Mouse (Mus musculus) kidney, postnatal 10 days (tissue): ENCODE data around the gene Map2k3.

ENCODE experiments used
- DNase-seq: peaks from one replicate; pipeline ENCODE4 v3.0.0; 2021; ENCODE audit warnings: mixed read lengths

Gene Map2k3

GRCm38 (mm10) chr11:60930724-60931281, 1.0 kb upstream of the Map2k3 start:
- no peak for DNase-seq

GRCm38 (mm10) chr11:60931282-60931868, 458 bp upstream of the Map2k3 start:
- DNase-seq, result no peak

- DNase-seq, result peak; percentile 26
These were observed 729 bp downstream of the Map2k3 start for GRCm38 (mm10) chr11:60932503-60933020.

- peak; percentile 52 for DNase-seq
These were observed 1.5 kb downstream of the Map2k3 start for GRCm38 (mm10) chr11:60933178-60933930.

GRCm38 (mm10) chr11:60934795-60935194, 3.0 kb downstream of the Map2k3 start:
- DNase-seq, result no peak

- peak; percentile 75 for DNase-seq
These were observed 3.6 kb downstream of the Map2k3 start for GRCm38 (mm10) chr11:60935326-60935974.

GRCm38 (mm10) chr11:60935975-60936373, 4.1 kb downstream of the Map2k3 start:
- DNase-seq, result no peak

- DNase-seq, result no peak
These were observed 5.8 kb downstream of the Map2k3 start for GRCm38 (mm10) chr11:60937611-60938010.

GRCm38 (mm10) chr11:60939487-60939886, 7.7 kb downstream of the Map2k3 start:
- DNase-seq, result no peak

- peak; percentile 35 for DNase-seq
These were observed 8.7 kb downstream of the Map2k3 start for GRCm38 (mm10) chr11:60940501-60940900.

GRCm38 (mm10) chr11:60941370-60941769, 9.5 kb downstream of the Map2k3 start:
- DNase-seq, result peak; percentile 70

- DNase-seq, result no peak
These were observed 10.6 kb downstream of the Map2k3 start for GRCm38 (mm10) chr11:60942263-60943015.

GRCm38 (mm10) chr11:60945003-60945402, 13.2 kb downstream of the Map2k3 start:
- no peak for DNase-seq

- DNase-seq, result no peak
These were observed 20.1 kb downstream of the Map2k3 start for GRCm38 (mm10) chr11:60951896-60952295.

GRCm38 (mm10) chr11:60952362-60952761, 20.5 kb downstream of the Map2k3 start:
- peak; percentile 34 for DNase-seq

- no peak for DNase-seq
These were observed 21.2 kb downstream of the Map2k3 start for GRCm38 (mm10) chr11:60952986-60953385.

- DNase-seq, result peak; percentile 96
These were observed 22.0 kb downstream of the Map2k3 start for GRCm38 (mm10) chr11:60953803-60954202.

GRCm38 (mm10) chr11:60954255-60955104, 22.6 kb downstream of the Map2k3 start:
- no peak for DNase-seq

- no peak for DNase-seq
These were observed 24.0 kb downstream of the Map2k3 start for GRCm38 (mm10) chr11:60955621-60956383.

- DNase-seq, result no peak
These were observed 27.1 kb downstream of the Map2k3 start for GRCm38 (mm10) chr11:60958948-60959347.

GRCm38 (mm10) chr11:60961176-60961575, 29.3 kb downstream of the Map2k3 start:
- DNase-seq, result no peak
